Mouse (Mus musculus) Muller cell, postnatal 12 days (primary cell): ENCODE results near the gene Taar7a.

Experiments used
- DNase-seq: peaks from one replicate; pipeline ENCODE4 v3.0.0-alpha.2; 2015; ENCODE audit errors: inconsistent ontology term

Gene Taar7a

DNA sequence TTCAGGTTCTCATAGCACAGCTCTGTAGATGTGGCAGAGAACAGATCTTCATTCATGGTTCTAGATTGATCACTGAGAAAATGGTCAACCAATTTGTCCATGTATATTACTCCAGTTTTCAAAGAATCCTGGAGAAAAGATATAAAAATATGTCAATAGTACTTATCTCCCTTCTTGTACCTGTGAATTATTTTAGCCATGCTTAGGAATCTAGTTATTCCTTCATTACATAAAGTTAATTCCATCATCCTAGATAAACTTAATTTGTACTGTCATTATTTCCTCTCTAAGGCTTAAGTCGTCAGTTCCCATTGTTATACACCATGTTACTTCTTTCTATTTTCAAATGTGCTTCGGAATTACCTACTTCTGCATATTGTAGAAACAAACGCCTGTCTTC is at the start of gene Taar7a:
Gene Taar7a, minus strand, starts transcription at position 101 of the 400 bp plus-strand sequence.
- DNase-seq = no peak

DNA sequence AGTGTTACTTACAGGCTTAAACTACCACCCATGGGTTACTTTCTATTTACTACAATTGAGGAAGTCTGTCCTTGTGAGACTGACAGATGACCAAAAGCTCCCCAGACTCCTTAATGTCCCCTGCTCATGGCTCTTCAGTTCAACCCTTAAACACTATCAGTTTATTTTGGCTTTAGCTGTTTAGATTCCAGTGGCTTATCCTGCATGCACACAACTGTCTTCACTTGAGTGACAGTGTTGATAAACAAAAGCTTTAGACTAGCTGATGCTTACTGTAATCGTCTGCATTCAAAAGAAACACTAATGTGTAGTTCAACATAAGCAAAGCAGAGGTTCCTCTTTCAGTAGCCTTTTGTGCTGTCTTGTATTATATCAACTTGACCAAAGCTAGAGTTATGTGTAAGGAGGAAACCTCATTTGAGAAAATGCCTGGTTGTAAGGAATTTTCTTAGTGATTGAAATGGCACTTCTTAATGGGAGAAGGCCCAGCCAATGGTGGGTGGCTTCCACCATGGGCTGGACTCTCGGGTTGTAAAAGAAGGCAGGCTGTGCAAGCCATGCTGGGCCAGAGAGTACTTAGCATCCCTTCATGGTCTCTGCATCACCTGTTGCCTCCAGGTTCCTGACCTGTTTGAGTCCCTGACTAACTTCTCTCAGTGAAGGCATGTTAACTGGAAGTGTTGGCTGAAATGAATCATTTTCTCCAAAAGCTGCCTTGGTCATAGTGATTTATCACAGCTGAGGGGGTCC is 47.0 kb upstream of the Taar7a start:
- DNase-seq = no peak

DNA sequence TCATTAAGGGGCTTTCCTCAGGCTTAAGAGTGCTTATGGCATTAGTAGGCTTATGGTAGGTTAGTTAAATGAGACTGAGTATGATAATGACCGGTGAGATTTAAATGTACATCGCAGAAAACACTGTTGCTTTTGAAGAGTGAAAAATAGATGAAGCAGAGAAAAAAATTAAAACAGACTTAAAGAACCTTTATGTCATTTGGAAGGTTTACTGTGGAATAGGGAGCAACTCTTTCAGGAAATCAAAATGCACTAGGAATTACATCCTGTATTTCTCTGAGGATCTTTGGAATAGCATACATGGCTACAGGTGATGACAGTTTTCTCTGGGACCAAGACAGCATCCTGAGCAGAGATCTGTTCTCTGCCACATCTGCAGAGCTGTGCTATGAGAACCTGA is 44.0 kb upstream of the Taar7a start, which contains the start of gene Taar7e:
Gene Taar7e, plus strand, starts transcription at position 301 of the 400 bp plus-strand sequence.
- no peak for DNase-seq

DNA sequence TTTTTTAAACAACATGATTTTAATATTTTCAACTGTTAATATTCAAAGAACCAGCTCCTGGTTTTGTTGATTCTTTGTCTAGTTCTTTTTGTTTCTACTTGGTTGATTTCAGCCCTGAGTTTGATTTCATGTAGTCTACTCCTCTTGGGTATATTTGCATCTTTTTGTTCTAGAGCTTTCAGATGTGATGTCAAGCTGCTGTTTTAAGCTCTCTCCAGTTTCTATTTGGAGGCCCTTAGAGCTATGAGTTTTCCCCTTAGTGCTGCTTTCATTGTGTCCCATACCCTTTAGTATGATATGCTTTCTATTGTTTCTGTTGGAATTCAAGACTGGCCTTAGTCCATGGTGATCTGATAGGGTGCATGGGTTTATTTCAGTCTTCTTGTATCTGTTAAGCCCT is 38.1 kb upstream of the Taar7a start:
- DNase-seq = no peak

DNA sequence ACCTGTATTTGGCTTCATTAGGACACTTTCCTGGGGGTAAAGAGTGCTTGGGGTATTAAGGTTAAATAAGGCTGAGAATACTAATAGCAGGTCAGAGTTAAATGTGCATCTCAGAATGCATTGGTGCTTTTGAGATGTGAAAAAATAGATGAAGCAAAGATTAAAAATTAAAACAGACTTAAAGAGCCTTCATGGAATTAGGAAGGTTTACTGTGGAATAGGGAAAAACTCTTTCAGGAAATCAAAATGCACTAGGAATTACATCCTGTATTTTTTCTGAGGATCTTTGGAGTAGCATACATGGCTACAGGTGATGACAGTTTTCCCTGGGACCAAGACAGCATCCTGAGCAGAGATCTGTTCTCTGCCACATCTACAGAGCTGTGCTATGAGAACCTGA is 33.6 kb upstream of the Taar7a start, which contains the start of gene Taar7d:
Gene Taar7d, plus strand, starts transcription at position 301 of the 400 bp plus-strand sequence.
- DNase-seq = no peak

DNA sequence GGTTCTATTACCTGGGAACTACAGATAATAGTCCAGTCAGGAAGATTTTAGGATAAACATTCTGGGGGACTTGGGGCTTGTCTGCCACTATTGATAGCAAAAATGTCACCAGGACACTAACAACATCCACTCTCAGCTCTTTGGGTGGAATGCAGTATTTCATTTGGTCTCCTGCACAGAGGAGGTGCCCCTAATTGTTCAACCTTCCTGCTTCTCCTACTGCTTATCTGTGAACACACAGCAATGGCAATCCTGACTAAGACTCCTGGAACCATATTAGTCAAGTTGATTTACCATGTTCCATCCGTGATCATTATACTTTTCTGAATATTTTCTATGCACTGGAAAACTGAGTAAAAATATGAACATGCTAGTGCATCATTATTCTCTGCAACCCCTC is 14.9 kb upstream of the Taar7a start:
- no peak for DNase-seq

DNA sequence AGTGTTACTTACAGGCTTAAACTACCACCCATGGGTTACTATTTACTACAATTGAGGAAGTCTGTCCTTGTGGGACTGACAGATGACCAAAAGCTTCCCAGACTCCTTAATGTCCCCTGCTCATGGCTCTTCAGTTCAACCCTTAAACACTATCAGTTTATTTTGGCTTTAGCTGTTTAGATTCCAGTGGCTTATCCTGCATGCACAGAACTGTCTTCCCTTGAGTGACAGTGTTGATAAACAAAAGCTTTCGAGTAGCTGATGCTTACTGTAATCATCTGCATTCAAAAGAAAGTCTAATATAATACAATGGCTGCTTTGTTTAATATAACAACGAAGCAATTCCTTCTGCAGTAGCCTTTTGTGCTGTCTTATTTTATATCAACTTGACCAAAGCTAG is 13.8 kb upstream of the Taar7a start:
- no peak for DNase-seq

DNA sequence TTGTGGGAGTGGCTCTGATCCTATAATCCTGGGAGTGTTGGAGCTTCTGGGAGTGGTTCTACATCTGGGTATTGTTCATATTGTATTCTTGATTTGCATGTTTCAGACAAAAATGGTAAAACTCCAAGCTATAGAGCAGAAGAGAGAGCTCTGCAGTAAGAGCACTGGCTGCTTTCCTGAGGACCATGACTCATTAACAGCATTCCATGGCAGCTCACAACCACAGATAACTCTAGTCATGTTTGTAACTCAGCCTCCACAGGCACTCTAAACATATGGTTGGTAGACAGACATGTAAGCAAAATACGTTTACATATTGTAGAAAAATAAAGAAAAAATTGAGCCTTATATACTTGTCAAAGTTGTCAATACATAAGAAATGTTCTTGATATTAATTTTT is 13.2 kb upstream of the Taar7a start:
- peak; percentile 17 for DNase-seq

DNA sequence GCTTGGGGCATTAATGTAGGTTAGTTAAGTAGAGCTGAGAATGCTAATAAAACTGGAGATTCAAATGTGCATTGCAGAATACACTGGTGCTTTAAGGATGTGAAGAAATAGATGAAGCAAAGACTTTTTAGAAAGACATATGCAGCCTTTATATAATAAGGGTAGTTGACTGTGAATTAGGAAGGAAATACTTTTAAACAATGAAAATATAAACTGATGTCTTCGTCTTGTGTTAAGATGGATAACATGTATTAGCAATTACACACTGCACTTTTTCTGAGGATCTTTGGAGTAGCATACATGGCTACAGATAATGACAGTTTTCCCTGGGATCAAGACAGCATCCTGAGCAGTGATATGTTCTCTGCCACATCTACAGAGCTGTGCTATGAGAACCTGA is 6.4 kb upstream of the Taar7a start, which contains the start of gene Taar7b:
Gene Taar7b, plus strand, starts transcription at position 301 of the 400 bp plus-strand sequence.
- no peak for DNase-seq

DNA sequence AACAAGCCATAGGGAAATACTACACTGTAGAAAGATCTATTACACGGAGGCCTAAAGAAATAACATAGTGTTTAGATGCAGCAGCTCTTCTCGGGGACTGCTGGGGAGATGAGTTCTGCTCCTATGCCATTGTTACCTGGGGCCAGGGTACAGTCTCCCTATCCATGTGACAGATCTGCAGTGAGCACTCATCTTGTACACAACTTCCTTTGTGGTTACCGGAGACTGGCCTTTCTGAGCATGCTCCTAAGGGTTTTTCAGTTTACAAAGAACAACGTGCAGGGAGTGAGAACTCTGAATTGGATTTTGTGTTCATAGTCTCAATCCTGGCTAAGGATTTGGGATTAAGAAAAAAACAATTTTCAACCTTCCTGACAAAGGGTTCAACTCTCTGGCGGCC is 6.9 kb downstream of the Taar7a start:
- no peak for DNase-seq

DNA sequence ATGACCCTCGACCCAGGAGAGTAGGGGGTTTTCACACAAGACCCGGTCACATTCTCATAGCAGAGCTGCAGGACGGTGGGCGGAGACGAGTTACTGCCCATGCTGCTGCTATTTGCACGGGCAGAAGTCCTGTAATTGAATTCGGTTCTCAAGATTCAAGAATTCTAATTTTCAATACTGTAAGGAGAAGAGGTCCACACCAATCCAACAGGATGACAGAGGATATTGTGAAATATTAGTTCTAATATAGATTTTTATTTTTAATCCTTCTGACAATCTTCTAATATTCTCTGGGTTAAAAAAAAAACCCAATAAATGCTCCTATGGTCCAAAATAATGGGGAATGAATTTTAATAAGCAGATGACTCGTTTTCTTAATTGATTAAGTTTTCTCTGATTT is 7.7 kb downstream of the Taar7a start, which contains the start of gene Taar6:
Gene Taar6, minus strand, starts transcription at position 101 of the 400 bp plus-strand sequence.
- DNase-seq = no peak

DNA sequence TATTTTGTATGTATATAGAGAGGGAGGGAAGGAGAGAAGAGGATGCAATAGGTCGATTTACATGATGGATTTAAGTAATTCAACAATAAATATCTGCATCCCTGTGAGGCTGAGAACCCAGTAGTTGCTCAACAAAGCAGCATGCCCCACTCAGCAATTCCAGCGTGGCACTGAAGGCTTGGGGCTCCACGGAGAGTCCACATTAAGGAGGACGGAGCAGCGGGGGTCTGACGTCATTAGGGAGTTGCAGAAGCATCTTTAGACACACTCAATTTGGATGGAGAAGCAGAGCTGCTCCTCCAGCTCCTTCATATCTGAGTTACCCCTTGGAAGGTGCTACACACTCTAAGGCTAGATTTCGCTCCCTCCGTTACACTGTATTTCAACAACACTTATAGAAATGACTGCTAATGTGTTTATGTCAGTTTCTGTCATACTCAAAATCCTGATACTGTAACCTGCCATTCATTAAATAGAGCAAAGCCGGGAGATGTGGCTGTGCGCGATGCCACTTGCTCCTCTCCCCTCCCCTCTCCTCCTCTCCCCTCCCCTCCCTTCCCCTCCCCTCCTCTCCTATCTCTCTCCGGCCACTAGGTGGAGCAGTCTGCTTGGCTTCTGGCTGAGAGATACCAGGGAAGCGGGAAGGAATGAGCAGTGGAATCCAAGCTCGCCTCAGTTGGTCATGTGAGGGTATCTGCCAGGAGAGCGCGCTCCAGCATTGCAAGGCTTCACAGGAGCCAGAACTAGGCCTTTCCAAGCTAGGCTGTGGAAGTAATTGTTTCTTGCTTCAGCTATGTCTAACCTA is 14.2 kb downstream of the Taar7a start:
- DNase-seq = peak; percentile 92

DNA sequence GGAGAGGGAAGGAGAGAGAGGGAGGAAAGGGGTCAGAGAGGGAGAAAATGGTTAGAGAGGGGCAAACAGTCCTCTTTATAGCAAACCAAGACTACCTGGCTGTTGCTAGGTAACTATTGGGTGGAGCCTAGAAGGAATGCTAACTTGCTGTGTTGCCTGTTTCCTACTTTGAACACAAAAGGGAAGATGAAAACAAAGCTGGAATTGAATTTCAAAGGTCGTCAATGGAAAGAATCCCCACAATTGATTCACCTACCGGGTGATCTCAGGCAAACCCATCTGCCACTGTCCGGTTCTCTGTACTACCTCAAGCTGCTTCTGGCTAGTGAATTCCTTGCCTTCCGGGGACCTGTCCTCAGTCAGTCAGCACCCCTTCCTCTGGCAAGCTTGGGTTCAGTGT is 15.3 kb downstream of the Taar7a start:
- DNase-seq = no peak

DNA sequence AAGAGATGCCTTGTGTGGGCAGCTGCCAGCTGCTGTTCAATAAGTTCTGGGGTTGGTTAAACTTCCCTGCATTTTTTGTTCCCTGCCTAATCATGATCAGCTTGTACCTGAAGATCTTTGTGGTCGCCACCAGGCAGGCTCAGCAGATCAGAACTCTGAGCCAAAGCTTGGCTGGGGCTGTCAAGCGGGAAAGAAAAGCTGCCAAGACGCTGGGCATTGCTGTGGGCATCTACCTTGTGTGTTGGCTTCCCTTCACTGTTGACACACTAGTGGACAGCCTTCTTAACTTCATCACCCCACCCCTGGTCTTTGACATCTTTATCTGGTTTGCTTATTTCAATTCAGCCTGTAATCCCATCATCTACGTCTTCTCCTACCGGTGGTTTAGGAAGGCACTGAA is 22.0 kb downstream of the Taar7a start:
- DNase-seq = no peak

DNA sequence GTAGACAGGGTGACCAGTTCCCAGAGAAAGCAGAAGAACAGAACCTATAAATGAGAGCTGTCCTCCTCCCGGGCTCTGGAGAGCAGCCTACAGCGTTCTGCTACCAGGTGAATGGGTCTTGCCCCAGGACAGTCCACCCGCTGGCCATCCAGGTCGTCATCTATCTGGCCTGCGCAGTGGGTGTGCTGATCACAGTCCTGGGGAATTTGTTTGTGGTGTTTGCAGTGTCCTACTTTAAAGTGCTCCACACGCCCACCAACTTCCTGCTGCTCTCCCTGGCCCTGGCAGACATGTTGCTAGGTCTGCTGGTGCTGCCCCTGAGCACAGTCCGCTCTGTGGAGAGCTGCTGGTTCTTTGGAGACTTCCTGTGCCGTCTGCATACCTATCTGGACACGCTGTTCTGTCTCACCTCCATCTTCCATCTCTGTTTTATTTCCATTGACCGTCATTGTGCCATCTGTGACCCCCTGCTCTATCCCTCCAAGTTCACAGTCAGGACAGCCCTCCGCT is 22.6 kb downstream of the Taar7a start, which contains the start of gene Taar5:
Gene Taar5, plus strand, starts transcription at position 51 of the 510 bp plus-strand sequence.
- DNase-seq = no peak

DNA sequence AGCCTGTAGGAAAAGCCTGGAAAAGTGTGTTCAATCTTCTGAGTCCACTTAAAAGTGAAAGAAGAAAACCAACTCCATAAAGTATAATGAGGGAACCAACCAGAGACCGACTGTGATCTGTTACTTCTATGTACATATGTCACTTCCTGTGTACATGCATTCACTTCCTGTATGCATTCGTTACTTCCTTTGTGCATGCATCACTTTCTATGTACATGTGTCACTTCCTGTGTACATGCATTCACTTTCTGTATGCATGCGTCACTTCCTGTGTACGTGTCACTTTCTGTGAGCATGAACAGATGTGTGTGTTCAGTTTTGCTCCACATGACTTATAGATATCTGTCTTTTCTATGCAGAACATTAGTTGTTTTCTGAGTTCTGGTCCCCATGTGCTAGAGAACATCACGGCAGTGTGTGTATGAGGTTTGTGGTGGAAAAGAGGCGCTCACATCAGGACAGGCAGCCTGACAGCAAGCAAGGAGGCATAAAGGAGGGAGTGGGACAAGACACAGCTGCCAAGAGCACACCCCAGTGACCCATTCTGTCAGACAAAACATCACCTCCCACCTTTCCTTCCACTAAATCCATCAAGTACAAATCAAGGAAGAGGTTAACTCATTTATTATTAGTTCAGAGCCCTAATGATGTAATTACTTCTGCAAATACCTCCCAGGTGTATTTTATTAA is 28.2 kb downstream of the Taar7a start:
- DNase-seq = no peak

DNA sequence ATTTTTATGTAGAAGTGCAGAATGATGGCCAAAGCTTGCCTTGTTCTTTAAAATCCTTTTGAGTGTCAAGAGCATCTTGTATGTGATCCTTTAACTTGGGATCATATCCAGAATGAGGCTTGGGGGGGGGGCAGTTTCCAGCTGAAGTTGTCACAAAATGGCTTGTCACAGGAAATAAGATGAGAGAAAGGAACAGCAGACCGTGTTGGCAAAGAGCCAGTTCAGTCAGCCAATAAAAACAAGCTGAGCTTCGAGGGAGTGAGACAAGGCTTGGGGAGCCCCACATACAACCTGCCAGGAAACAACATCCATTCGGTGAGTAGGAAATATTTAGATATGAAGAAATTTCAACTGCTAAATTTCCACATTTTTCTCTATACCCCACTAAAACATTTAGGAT is 29.8 kb downstream of the Taar7a start:
- DNase-seq = no peak

DNA sequence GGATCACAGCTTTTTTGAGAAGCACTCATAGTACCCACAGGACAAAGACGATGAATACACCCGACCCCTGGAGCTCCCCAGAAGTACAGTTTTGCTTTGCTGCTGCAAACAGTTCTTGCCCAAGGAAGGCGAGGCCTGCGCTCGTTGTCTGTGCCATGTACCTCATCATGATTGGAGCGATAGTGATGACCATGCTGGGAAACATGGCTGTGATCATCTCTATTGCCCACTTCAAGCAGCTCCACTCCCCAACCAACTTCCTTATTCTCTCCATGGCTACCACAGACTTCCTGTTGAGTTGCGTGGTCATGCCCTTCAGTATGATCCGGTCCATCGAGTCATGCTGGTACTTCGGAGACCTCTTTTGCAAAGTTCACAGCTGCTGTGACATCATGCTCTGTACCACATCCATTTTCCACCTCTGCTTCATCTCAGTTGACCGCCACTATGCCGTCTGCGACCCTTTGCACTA is 32.8 kb downstream of the Taar7a start, which contains the start of gene Taar4:
Gene Taar4, plus strand, starts transcription at position 51 of the 472 bp plus-strand sequence.
- no peak for DNase-seq

DNA sequence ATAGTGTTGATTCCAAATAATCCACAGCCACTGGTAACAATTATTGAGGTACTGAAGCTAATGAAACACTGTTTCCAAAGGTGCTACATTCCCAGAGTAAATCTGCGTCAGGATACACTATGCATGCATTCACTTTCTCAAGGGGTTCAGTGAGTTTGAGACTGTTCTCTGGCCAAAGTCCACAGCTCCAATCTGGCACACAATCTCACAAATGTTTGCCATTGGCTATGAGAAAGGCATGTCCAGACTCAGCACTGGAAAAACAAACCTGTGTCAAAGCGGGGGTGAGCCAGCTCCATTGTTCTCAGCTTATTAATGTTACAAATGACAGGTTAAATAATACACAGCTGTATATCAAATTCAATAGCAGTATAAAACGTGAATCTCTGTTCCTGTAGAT is 34.2 kb downstream of the Taar7a start:
- no peak for DNase-seq

DNA sequence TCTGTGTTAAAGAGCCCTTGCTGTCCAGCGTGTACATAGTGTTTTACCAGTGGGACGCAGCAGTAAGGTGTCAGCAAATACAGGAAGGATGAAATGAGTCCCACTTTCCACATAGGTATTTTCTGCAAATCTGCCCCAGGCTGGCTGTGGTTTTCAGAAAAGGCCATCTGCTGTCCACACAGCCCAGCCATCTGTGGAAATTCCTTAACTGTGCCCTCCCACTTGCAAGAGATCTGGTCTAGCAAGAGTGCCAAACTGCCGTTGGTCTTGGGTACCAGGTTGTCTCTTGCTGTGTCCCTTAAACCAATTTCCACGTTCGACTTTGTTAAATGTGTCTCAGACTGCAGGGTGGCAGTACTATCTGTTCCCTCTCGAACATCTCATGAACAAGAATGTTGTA is 41.6 kb downstream of the Taar7a start:
- DNase-seq = no peak

DNA sequence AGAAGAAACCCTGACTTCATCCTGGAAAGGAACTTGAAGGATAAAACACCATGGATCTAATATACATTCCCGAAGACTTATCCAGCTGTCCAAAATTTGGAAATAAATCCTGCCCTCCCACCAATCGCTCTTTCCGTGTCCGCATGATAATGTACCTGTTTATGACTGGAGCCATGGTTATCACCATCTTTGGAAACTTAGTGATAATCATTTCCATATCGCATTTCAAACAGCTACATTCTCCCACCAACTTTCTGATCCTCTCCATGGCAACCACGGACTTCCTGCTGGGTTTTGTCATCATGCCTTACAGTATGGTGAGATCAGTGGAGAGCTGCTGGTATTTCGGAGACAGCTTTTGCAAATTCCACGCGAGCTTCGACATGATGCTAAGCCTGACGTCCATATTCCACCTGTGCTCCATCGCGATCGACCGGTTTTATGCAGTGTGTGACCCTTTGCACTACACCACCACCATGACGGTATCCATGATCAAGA is 43.7 kb downstream of the Taar7a start, which contains the start of gene Taar3:
Gene Taar3, plus strand, starts transcription at position 51 of the 498 bp plus-strand sequence.
- no peak for DNase-seq
